Mouse (Mus musculus): ENCODE data around the gene Mrgprg.

DNA sequence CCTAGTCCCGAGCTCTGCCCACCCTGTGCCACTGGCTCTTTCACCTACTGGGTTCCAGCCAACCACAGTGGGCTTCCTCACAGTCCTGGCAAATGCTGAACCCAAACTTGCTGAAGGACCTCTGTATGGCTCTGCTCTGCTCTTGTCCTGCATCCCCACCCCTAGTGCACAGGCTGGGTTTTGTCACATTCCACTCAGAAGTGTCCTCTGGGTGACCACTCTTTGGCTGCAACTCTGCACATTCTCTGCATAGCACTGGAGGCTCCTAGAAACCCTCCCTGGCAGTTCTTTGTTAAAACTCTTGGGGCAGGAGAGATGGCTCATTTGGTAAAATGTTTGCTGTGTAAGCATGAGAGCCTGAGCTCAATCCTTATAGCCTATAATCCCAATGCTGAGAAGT, 49.0 kb downstream of the Mrgprg start:
- TF ChIP-seq HCFC1 (IDR thresholded peaks at IDR 0.05; ENCODE audit: borderline replicate concordance, insufficient read depth, low read length) (no peak), MAFK (IDR thresholded peaks at IDR 0.05; ENCODE audit: insufficient read depth, low read depth, low read length) (no peak)
